Mouse (Mus musculus) Muller cell, postnatal 12 days (primary cell): ENCODE measurements around the gene Dusp7.

ENCODE experiments used
- DNase-seq: peaks from one replicate; pipeline ENCODE4 v3.0.0-alpha.2; 2015; ENCODE audit errors: inconsistent ontology term

Dusp7 gene

GRCm38 (mm10) chr9:106368112-106368717, at the start of gene Dusp7:
Gene Dusp7 (plus strand): TSS chr9:106368632.
- DNase-seq: peak; percentile 95

- DNase-seq: no peak
Measured at GRCm38 (mm10) chr9:106319095-106319494, 49.3 kb upstream of the Dusp7 start.

- no peak for DNase-seq
Measured at GRCm38 (mm10) chr9:106322497-106322896, 45.9 kb upstream of the Dusp7 start.

- no peak for DNase-seq
Measured at GRCm38 (mm10) chr9:106326241-106326640, 42.2 kb upstream of the Dusp7 start.

GRCm38 (mm10) chr9:106327125-106327809, 41.2 kb upstream of the Dusp7 start:
- DNase-seq: no peak

GRCm38 (mm10) chr9:106328068-106328610, 40.3 kb upstream of the Dusp7 start:
- peak; percentile 19 for DNase-seq

GRCm38 (mm10) chr9:106328772-106329511, 39.5 kb upstream of the Dusp7 start:
- DNase-seq: no peak

- DNase-seq: peak; percentile 21
Measured at GRCm38 (mm10) chr9:106332746-106333145, 35.7 kb upstream of the Dusp7 start.

GRCm38 (mm10) chr9:106337620-106338019, 30.8 kb upstream of the Dusp7 start:
- no peak for DNase-seq

GRCm38 (mm10) chr9:106338462-106339172, 29.8 kb upstream of the Dusp7 start:
- peak; percentile 57 for DNase-seq

- no peak for DNase-seq
Measured at GRCm38 (mm10) chr9:106339173-106339558, 29.3 kb upstream of the Dusp7 start.

- DNase-seq: no peak
Measured at GRCm38 (mm10) chr9:106339730-106340129, 28.7 kb upstream of the Dusp7 start.

GRCm38 (mm10) chr9:106340501-106341312, 27.7 kb upstream of the Dusp7 start:
- no peak for DNase-seq

GRCm38 (mm10) chr9:106341313-106341686, 27.1 kb upstream of the Dusp7 start:
- no peak for DNase-seq

GRCm38 (mm10) chr9:106342573-106342972, 25.9 kb upstream of the Dusp7 start:
- DNase-seq: no peak

GRCm38 (mm10) chr9:106345167-106345566, 23.3 kb upstream of the Dusp7 start:
- peak; percentile 95 for DNase-seq

- no peak for DNase-seq
Measured at GRCm38 (mm10) chr9:106345630-106346029, 22.8 kb upstream of the Dusp7 start.

GRCm38 (mm10) chr9:106348281-106348680, 20.2 kb upstream of the Dusp7 start:
- DNase-seq: no peak

GRCm38 (mm10) chr9:106349075-106349474, 19.4 kb upstream of the Dusp7 start:
- peak; percentile 38 for DNase-seq

- no peak for DNase-seq
Measured at GRCm38 (mm10) chr9:106351178-106351577, 17.3 kb upstream of the Dusp7 start.

GRCm38 (mm10) chr9:106353779-106354178, 14.7 kb upstream of the Dusp7 start:
- DNase-seq: peak; percentile 56
